Mouse (Mus musculus) neutrophil, adult 5-6 weeks (primary cell): ENCODE measurements around the gene Fam170b. TPM values are rescaled to one million over a fixed set of nuclear protein-coding genes. Genes with fewer than 3 reads are reported as not detected.

ENCODE experiments used
- ATAC-seq: fragments of 151-379, 151-347 bp; 2 replicates; pipeline ENCODE4 v1.8.0; 2017; ENCODE audit warnings: mild to moderate bottlenecking, moderate TSS enrichment; ENCODE audit not compliant: insufficient number of reproducible peaks, poor library complexity, low FRiP score, severe bottlenecking; ENCODE audit errors: extremely low read depth
- total RNA-seq: library from RNA; stranded (forward); fragments of 200-1000 nt; gene quantifications from 2 replicates; pipeline ENCODE4 v1.2.3, GENCODE M21; 2017

Fam170b gene
- not detected in 2 replicates for total RNA-seq

DNA sequence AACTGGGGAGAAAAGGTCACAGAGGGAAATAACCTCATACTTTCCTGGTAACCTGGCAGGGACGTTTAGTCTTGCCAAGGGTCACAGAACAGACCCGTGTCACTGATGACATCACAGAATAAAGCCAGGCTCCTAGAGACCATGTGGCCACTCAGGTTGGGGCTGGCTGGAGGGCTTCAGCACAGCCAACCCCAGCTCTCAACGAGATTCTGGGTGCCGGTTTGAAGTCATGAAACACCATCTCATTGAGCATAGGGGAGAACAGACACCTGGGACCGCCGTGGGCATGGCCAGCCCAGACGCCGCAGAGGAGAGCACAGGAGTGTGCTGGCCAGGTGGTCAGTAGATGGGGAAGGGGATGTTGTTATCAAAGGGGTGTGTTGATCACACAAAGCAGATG, at the start of gene Fam170b:
TSS of gene Fam170b (plus strand) at position 116 of the 400 bp plus-strand sequence.
- ATAC-seq = no peak

DNA sequence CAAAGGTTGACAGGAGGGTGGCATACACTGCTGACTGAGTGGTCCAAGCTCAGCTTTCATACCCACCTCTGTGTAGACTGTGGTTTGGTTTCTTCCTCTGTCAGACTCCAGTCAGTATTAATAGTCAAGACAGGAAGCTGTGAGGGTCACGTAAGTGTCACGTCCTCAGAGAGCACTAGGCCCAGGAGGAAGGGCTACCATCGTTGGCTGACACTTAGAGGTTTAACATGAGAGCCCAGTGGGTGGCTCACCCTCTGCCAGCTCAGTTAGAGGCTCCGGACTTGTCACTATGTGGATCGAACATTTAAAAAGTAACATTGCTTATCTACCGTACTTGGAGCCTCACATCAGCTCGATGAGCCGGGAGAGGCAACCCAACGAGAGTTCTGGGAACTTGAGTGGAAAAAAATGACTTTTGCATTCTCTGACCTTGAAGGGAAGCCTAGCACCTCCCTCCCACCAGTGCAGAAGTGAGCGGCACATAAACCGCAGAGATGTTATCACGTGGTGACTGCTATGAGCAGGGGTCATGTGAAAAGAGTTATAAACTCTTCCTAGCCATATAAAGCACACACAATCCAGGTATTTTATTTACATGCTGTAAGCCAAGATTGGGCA, 49.5 kb upstream of the Fam170b start:
- peak; percentile 22; the same call in 1 of the 2 replicates for ATAC-seq

DNA sequence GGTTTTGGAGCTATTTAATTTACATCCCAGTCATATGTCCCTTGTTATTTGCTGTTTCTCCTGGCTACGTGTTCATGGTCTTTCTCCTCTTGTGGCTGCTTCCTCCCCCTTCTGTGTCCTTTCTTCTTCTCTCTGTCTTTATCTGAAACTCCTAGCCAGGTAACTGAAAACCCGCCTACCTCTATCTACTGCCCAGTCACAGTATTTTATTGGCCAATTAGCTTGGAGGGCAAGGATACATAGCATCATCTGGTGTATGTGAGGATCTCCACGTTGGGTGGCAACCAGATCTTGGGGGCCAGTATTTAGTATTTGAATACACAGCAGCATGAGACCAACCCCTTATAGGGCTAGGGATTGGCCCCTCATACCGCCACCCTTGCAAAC, 49.0 kb upstream of the Fam170b start:
- ATAC-seq = no peak

DNA sequence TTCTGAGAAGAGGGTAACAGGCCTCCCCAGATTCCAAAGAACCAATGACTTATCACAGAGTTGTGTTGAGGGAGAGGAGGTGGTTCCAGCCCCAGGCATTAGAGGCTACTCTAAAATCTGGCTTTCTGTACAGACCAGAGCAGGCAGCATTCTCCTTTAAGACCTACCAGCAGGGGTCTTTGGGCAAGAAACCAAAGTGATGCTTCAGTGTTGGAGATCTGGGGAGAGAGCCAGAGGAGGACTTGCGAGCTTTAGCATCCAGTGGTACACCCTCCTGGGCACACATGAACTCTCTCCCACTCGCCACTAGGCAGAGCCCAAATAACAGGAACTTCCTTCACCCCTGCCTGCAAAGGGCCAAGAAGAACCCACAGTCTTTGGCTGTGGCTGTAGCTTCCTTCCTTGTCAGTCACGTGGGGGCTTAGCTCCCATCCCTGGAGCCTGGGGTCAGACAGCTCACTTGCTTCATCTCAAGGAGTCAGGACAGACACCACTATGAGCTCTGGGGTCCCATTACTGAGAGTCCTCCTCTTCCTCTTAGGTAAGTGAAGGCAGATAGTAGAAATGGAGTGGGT, 48.1 kb upstream of the Fam170b start, which contains the start of gene Tmem273:
TSS of gene Tmem273 (plus strand) at position 408 of the 575 bp plus-strand sequence.
- peak; percentile 50; the same call in 1 of the 2 replicates for ATAC-seq

DNA sequence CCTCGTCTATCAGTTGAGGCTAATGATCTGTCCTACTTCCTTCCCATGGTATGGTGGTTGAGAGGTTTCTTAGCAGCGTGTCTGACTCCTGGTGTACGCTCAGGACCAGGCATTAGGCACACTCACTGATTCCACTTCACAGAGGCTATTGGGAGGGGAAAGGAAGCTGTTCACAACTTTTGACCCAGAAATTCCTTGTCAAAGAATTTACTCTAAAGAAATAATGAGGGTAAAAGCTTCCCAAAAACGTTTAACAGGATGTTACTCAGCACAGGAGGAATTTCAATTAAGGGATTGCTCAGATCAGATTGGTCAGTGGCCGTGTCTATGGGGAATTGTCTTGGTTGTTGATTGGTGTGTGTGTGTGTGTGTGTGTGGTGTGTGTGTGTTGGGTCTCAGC, 46.1 kb upstream of the Fam170b start:
- no peak for ATAC-seq

DNA sequence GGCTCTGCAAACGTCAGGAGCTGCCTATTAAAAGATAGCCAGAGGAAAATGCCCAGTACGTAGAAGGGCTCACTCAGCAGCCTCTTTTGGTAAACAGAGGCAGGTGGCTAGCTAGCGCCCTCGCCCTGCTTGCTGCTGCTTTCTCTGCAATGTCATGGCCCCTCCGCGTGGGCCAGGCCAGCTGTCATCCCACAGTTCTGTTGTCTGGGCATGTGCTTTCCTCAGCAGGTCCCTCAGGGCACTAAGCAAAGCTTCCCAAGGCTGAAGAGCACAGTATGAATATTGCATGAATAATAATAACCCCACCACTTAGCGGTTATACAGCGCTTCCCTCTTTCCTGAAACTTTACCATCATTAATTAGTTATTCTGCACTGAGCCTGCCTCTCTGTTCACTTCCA, 37.4 kb upstream of the Fam170b start:
- no peak for ATAC-seq

DNA sequence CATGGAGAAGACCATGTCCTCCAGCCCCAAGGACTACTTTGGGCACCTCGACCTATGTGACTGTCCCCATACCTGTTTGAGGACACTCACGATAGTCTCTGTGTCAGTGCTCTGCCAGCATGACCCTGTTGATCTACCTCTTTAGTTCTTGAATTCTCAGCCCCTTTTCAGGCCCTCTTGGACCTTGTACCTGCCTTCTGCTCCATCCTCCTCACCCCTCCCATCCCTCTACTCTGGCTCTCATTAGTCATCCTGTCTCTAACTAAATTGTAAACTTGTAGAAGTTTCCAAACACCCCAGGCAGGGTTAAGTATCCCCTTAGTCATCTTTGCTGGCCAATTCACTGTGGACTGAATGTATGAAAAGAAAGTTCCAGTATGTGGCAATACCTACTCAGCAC, 36.0 kb upstream of the Fam170b start:
- ATAC-seq = no peak

DNA sequence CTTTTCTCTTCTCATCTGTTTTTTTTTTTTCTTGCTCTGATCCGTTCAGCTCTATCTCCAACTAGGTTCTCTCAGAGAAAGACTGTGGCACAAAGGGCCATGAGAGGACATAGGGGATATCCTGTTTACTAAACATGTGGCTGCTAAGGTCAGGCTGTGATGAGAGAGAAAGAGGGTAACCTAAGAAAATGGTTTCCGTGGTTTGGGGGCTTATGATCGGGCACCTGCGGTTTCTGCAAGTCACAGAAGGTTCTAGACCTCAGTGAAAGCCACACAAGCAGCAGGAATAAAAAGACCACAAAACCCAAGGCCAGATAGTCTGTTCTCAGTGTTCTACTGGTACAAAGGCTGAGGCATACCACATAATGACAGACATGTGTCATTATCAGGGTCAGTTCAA, 35.4 kb upstream of the Fam170b start:
- no peak for ATAC-seq

DNA sequence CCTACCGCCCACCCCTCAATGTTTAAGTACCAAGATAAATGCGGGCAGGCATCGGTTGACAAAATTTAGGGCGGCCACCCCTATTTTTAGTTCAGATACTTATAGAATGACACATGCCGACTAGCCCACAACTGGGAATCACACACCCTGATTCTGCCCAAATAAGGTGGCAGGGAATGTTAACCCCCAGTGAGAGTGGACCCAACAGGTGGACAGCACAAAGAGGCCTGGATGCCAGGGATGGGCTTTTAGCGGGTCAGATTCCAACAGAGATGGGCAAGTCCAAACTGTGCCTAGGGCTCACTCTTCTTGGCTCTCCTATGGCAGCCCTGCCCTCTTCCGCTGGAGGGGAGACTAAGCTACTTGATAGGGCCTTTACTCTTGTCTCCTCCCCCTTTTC, 33.7 kb upstream of the Fam170b start:
- no peak for ATAC-seq

DNA sequence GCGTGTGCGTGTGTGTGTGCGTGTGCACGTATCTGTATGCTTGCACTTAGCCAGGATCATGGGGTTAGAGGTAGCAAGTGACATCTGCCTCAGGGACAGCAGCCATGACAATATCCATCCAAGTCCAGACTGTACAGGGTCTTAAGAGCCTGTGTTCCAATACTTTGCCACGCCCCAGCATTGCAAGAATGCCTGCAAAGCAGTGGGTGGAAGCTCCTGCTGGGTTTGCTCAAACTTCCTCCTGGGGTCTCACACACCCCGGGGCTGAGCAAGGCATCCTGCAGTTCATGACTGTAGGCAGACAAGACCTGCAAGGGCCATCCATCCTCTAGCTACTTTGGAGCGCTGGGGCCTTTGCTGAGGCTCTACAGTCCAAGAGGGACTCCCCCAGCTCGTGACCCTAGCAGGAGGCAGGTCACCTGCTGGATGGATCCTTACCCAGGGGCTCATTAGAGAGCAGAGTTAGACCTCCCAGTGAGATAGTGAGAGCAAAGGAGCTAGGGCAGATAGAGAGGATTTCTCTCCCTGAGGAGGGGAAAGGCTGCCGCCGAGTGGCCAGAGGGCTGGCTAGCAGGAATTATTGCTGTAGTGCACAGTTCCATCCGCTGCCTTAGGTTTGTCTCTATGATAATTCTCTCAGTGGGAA, 32.6 kb upstream of the Fam170b start:
- no peak for ATAC-seq

DNA sequence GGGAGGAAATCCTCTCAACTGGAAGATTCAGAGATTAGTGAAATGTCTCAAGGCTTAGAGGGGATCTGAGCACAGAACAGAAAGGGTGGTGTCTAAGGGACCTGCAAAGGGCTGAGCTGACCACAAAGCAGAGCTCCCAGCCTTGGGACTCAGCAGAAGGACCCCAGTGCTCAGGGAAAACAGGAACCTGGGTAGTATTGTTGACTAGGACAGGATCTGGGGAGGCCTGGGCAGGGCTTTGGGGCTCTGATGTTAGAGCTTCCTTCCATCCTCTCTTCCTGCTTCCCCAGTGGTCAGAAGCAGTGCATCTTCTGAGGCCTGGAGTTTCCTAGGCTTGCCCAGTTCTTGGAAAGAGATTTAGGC, 32.1 kb upstream of the Fam170b start:
- no peak for ATAC-seq

DNA sequence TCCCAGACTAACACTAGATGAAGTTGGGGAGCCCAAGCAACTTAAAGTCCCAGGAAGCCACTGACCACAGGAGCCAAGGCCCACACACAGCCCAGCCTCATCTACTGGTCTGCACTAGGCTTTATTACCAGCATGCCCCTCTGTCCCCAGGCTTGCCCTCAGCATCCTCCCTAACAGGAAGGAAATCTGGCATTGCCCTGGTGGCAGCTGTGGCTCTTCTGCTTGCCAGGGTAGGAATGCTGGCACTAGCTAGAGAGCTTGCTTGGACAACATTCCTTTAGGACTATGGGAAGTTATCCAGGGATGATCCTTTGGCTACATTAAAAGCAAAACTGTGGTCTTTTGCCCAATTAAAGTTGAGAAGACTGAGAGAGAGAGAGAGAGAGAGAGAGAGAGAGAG, 23.7 kb upstream of the Fam170b start:
- no peak for ATAC-seq

DNA sequence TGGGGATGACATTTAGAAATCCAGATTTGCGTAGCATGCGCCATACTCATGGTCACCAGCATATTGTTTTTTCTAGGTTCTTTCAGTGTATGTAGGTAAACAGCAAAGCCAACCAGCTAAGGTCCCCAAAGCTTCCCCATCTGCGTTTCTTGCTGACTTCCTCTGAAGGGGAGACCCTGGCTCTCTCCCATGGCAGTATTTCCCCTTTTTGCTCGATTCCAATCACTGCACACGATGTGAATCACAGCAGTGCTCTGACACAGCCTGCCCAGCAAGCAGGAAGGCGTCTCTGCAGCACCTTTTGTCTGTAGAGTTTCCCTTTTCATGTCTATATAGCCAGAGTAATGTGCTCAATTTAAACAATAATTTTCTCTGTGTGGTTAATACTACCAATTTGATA, 21.3 kb upstream of the Fam170b start:
- no peak for ATAC-seq

DNA sequence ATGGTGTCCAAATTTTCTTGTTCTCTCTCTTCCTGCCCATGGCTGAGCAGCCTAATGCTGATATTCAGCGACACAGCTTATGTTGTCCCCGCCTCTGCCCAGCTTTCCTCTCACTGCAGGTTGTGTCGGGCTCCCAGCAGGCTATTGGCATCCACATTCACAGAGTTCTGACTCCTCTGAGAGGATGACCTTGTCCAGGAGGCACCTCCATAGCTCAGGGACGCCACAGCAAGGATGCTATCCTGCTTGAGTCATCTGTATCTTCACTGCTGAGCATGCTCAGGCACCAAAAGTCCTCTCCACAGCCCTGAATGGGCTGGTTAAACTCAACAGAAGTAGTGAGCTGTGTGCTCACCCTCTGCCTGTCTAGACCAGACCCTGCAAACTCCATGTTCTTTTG, 18.8 kb upstream of the Fam170b start:
- no peak for ATAC-seq

DNA sequence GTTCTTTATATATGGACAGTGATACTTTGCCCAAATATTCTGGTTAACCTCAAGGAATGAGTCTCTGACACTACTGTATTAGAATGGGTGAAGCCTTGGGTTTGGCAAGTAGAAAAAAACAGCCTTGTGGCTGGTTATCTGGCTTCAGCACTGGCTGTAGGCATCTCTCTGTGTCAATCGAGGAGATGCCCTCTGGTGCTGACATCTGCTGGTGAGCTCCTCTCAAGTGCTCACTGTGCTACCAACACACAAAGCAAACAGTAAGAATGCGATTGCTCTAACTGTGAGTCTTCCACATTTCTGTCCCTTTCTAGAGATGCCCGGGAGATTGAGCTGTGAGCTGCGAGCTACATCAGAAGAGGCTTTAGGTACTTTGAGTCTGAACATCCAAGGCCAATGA, 17.2 kb upstream of the Fam170b start:
- no peak for ATAC-seq

DNA sequence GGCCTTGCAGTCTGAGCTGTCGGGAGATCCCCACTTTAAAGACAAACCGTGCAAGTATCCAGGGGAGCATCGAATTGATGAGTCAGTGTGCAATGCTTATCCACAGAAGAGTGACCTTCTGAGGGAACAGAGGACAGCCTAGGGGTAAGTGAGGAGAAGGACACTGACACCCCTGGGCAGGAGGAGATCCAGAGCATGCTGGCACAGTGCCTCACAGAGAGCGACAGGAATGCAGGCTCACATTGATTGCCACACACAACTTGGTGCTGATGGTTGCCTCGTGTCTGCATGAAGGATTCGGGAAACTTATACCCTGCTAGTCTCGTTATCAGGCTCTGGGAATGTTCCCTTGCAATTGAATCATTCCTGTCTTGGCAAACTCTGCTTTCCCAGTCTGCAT, 16.5 kb upstream of the Fam170b start:
- no peak for ATAC-seq

DNA sequence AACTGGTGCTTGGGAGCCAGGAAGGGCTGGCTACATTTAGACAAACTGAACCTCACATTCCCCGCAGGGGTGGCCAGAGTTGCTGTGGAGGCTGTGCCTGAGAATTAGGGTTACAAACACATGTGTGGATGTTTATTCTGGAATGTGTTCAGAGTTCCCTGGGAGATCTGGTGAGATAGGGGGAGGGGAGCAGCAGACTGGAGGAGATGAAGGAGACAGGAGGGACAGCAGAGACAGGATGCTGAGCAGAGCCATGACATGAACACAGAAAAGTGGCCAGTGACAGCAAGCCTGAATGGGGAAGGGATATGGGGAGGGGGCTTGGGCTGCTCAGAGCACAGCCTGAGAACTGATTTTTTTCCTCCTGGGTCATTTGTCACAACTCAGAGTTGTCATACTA, 14.5 kb upstream of the Fam170b start:
- no peak for ATAC-seq

DNA sequence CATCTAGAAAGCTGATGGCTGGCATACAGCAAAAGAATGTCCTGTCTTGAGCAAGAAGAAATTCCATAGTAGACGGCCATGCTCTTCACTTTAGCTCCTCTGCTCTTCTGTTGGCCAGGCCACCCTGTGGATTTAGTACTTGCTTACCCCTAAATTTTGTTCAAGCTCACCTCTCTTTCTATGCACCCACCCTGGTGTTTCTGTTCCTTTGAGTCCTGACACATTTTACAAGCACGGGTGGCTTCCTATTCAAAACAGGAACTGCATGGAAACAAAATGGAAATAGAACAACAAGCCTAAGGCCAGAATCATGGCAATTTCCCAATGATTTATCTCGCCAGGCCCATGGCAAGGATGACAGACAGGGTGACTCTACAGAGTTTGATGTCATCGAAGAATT, 10.9 kb upstream of the Fam170b start:
- ATAC-seq = no peak

DNA sequence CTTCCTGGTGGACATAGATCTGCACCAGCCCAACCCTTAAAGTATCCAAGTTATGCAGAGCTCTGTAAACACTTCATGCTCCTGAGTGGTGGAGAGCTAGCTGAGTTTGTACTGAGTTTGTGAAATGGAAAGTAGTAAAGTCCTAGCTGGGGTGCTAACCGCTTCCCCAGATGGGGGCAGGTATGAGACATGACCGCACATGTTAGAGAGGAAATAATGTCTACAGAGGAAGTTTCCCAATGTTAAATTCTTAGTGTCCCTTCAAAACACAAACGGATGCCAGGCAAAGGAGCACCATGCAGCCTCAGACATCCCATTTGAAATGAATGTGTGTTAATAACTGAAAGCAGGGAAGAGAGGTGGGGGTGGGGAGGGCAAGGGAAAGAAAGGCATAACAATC, 9.9 kb upstream of the Fam170b start:
- no peak for ATAC-seq

DNA sequence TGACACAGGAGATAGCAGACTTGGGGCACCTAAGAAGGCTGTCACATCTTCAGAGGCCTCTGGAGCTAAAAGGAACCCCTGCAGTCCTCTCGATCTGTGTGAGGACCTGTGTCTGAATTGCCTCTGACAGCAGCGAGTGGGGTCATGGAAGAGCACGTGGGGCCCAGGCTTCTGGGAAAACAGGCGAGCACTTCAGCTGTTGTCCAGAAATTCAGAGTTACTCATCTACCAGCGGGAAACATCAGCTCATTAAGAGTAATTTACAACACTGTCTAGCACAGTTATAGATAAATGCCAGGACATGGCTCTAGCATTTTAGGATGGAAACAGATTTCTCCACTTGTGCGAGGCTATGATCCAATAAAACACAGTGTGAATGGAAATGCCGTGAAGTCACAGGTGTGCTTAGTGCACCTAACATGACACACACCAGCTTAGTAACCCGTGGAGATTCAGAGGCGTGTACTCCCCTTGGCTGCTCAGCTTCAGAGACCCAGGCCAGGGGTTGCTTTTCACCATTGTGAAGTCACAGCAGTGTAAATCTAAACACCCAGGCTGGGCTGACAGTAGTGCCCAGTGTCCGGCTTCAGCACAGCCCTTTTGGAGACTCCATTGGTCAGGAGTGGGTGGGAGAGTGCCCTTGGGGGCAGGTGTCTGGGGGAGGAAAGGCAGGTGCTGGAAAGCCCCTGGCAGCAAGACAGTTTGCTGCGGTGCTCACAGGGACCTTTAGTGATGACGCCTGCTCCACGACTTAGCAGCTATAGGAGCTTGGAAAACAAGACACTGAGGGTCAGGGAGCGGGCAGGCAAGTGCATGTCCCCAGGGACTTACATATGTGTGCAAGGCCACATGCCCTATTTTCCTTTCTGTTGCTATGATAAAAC, 9.3 kb upstream of the Fam170b start:
- no peak for ATAC-seq
